In genomic region chr2:17335451-17335850, GRCm38 (mm10) we compare ENCODE assay signal across 11 mouse cellular contexts.
DNase-seq lines count a peak whose midpoint lies in the region; ATAC-seq and TF ChIP-seq lines count a peak whose summit lies in the region.
"Had no signal": no experiment of that assay in that cellular context is flagged by ENCODE, and none has a peak within 500 bp of the region (broad histone marks: within the 10 kb centered on the region; RNA-seq: fewer than 3 reads in every experiment).

No protein-coding gene starts in this region.

- no peak overlapping the region for H3K9ac ChIP-seq in intestine, embryonic 16.5 days (ENCODE audit: low read depth, low read length)
- H3K9ac ChIP-seq: lung, embryonic 14.5 days had no signal

- peak; percentile 19 for DNase-seq in heart, adult 8-10 months (ENCODE audit: low spot score)
- DNase-seq in heart, embryonic 10.5 days (ENCODE audit: low spot score): no peak
- peak; percentile 17 for DNase-seq in adrenal gland, adult 8-10 months
- peak; percentile 78 for DNase-seq in cerebellum, adult 8-10 months
- DNase-seq in layer of hippocampus, adult 2 months (ENCODE audit: low spot score in 2 of 2): peak; percentile 20 to 25
- DNase-seq: lung, embryonic 14.5 days had no signal

- H3K27ac ChIP-seq in heart, embryonic 10.5 days: no peak overlapping the region
- H3K27ac ChIP-seq in layer of hippocampus, adult 2 months: no peak overlapping the region
- H3K27ac ChIP-seq in intestine, embryonic 16.5 days (ENCODE audit: low read length): no peak overlapping the region
- H3K27ac ChIP-seq: hindbrain, embryonic 10.5 days had no signal

- H3K4me3 ChIP-seq in heart, embryonic 10.5 days: no peak overlapping the region
- H3K4me3 ChIP-seq in layer of hippocampus, adult 2 months: no peak overlapping the region
- H3K4me3 ChIP-seq in intestine, embryonic 16.5 days (ENCODE audit: low read length): no peak overlapping the region
- H3K4me3 ChIP-seq: hindbrain, embryonic 10.5 days; myocyte had no signal

- no peaks in the 10 kb centered on the region for H3K27me3 ChIP-seq in heart, embryonic 10.5 days (ENCODE audit: insufficient read depth, poor library complexity, severe bottlenecking)
- no peaks in the 10 kb centered on the region for H3K27me3 ChIP-seq in intestine, embryonic 16.5 days (replicated peaks; ENCODE audit: control insufficient read depth, insufficient read depth, low read length)

- 79% methylated on average over 5 of the region's 5 CpGs for WGBS in heart, embryonic 10.5 days
- 87% methylated on average over 5 of the region's 5 CpGs for WGBS in intestine, embryonic 16.5 days

- no peak for ATAC-seq in intestine, embryonic 16.5 days
- ATAC-seq in activated CD4-positive, CD25-positive, alpha-beta regulatory T cell, adult 4 months: no peak
- ATAC-seq in inflammation-experienced regulatory T-cells, adult 6 months: no peak

- H3K9me3 ChIP-seq in heart, embryonic 10.5 days: no peaks in the 10 kb centered on the region
- no peaks in the 10 kb centered on the region for H3K9me3 ChIP-seq in intestine, embryonic 16.5 days (ENCODE audit: control insufficient read depth, low read length)
- H3K9me3 ChIP-seq: hindbrain, embryonic 10.5 days had no signal

- H3K4me1 ChIP-seq in heart, embryonic 10.5 days: no peaks in the 10 kb centered on the region
- no peaks in the 10 kb centered on the region for H3K4me1 ChIP-seq in intestine, embryonic 16.5 days (ENCODE audit: control insufficient read depth, insufficient read depth, low read length)
- H3K4me1 ChIP-seq: hindbrain, embryonic 10.5 days had no signal

- no peak for TF ChIP-seq CTCF in layer of hippocampus, adult 2 months (conservative IDR thresholded peaks at IDR 0.05)

- H3K36me3 ChIP-seq in heart, embryonic 10.5 days: no peaks in the 10 kb centered on the region
- no peaks in the 10 kb centered on the region for H3K36me3 ChIP-seq in intestine, embryonic 16.5 days (ENCODE audit: control insufficient read depth, insufficient read depth, low read length)
- H3K36me3 ChIP-seq: hindbrain, embryonic 10.5 days had no signal

- no peak overlapping the region for H3K4me2 ChIP-seq in intestine, embryonic 16.5 days (ENCODE audit: low read depth, low read length)
- H3K4me2 ChIP-seq: lung, embryonic 14.5 days had no signal
